Mouse (Mus musculus) cortical plate, adult 2 months (tissue): Measurements from ENCODE around the gene Spint5.

Experiments
- CTCF ChIP-seq: fragments of 200-500 bp; IDR thresholded peaks from 2 replicates; pipeline ENCODE4 v1.5.1; 2011; ENCODE audit warnings: mild to moderate bottlenecking, control low read depth, low read length; ENCODE audit not compliant: insufficient read depth; ENCODE audit errors: extremely low read depth
- POLR2A ChIP-seq: fragments of 200-500 bp; IDR thresholded peaks from 2 replicates; pipeline ENCODE4 v1.6.1; 2011; ENCODE audit warnings: mild to moderate bottlenecking, low read length, control low read depth; ENCODE audit not compliant: insufficient read depth; ENCODE audit errors: extremely low read depth

- TF ChIP-seq CTCF = no peak
- TF ChIP-seq POLR2A = no peak
Observed at GRCm38 (mm10) chr2:164757841-164758240, 42.7 kb downstream of the Spint5 start.
